Mouse (Mus musculus): ENCODE measurements around the gene Gtsf1l. TPM values are rescaled to one million over a fixed set of nuclear protein-coding genes. Genes with fewer than 3 reads are reported as not detected.

The Gtsf1l gene
- not detected for total RNA-seq (2023)

DNA sequence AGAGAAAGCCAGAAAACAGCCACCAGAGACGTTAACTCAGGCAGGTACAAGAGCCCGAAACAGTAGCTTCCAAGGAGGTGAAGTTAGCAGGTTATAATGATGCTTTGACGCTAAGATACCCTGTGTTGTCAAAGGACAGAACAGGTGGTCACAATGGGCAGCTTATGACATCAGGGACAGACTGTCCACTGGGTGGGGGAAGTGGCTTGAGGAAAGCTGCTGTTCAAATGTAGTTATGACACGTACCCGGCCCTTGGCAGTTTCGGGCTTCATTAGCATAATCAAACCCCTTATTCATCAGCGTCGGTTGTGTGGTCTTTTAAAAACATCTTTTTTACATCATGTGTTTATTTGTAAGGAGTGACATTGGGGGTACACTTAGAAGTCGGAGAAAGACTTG is at the start of gene Gtsf1l:
Gtsf1l (minus strand) TSS at position 128 of the 400 bp plus-strand sequence.

GRCm38 (mm10) chr2:163054335-163054840 is 33.3 kb downstream of the Gtsf1l start, which contains the start of gene Mybl2:
Mybl2 (plus strand) TSS chr2:163054687.

Other genes with a start within 250 kb of the Gtsf1l start
- gene Srsf6, start 156.3 kb downstream of the Gtsf1l start, total RNA-seq (2023) = 391 TPM
- 0.23 TPM for gene L3mbtl1, start 144.4 kb downstream of the Gtsf1l start, total RNA-seq (2023)
- gene Sgk2, start 100.5 kb downstream of the Gtsf1l start, total RNA-seq (2023) = not detected
- gene Ift52, start 70.5 kb downstream of the Gtsf1l start, total RNA-seq (2023) = 29.6 TPM
- gene Mybl2, start 33.2 kb downstream of the Gtsf1l start, total RNA-seq (2023) = 4.4 TPM
- gene Tox2, start 115.3 kb upstream of the Gtsf1l start, total RNA-seq (2023) = 0.82 TPM

All from CD4-positive naive resting alpha-beta T cell, adult 76 days (primary cell).